Mouse (Mus musculus): Measurements from ENCODE around the gene Gpsm3.
"Not testable (repeated sequence)": the region's sequence is repeated elsewhere in the genome, so short reads cannot be mapped to it uniquely, and the experiment has no call there.

Gpsm3 gene

GRCm38 (mm10) chr17:34589681-34590101 lies at the start of gene Gpsm3:
TSS of gene Gpsm3 (plus strand) at chr17:34589806.
- peak; percentile 63 for DNase-seq

GRCm38 (mm10) chr17:34543567-34543966 lies 46.0 kb upstream of the Gpsm3 start:
- DNase-seq = not testable (repeated sequence)

- DNase-seq = no peak
Measured at GRCm38 (mm10) chr17:34546797-34547196, 42.8 kb upstream of the Gpsm3 start.

DNA sequence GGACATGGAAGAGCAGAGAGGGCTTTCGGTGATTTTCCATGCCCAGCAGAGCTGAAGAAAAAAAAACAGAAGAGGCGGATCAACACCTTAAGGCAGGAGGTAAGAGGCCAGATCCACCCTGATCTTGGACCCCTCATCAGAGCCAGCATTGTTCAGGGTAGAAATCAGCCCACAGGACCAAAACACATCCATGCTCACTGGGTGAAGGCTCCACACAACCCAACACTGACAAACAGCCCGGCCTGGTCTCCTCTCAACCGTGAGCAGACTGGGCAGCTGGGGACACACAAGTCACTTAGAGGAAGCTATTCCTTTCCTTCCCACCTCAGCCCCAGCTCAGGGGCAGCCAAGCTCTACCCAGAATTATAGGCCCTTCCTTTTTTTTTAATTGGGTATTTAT lies 42.0 kb upstream of the Gpsm3 start:
- no peak for DNase-seq

GRCm38 (mm10) chr17:34549156-34549555 lies 40.5 kb upstream of the Gpsm3 start:
- DNase-seq = no peak

- DNase-seq = no peak
Measured at GRCm38 (mm10) chr17:34549843-34550242, 39.8 kb upstream of the Gpsm3 start.

GRCm38 (mm10) chr17:34555483-34555882 lies 34.1 kb upstream of the Gpsm3 start:
- DNase-seq = peak; percentile 44

DNA sequence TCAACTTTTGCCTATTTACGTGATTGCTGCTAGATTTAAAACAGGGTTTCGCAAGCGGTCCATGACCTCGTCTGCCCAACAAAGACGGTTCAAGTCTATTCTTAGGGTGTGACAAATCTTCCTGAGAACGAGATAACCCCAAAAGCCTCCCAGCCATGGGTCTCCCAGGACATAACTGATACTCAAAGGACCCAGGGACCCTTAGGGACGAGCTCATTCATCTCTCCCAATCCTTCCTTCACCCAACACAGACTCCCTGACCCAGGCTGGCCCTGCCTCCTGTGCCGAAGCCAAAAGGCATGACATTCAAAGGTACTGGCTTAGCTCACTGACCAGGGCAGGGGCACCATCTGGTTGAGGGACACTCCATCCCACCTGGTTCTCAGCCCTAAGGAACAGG lies 33.2 kb upstream of the Gpsm3 start:
- no peak for DNase-seq

DNA sequence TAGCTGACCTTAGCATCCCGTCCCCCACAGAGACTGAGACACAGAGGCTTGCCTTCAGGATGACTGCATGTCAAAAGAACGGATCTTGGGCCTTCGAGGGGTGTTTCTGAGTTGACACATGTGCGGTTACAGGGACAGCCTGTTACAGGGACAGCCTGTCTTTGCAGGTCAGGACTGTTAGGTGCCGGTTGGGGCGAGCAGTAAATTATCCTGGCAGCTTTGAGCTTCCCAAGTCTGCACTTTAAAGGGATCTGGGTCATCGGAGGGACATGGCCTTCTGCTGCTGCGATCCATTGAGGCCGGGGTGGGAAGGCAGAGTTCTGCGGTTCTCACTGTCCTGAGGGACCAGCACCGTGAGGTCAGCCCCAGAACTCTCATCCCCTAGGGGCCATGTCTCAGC lies 32.2 kb upstream of the Gpsm3 start:
- no peak for DNase-seq

DNA sequence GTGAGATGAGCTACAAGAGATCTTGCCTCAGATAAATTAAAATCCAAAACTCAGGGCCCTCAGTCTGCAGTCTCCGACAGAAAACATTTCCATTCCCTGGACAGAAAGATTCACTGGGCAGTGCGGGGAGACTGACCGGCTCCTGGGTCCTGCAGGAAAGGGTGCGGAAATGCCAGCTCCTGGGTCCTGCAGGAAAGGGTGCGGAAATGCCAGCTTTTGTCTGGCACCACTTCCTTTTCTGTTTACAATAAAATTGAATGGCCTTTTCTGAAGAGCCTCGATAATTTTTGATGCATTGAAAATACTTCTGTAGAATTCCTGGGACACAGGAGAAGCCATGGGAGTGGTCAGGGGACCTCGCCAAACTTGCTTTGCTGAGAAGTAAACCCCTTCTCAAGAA lies 30.5 kb upstream of the Gpsm3 start:
- DNase-seq = no peak

- DNase-seq = no peak
Measured at GRCm38 (mm10) chr17:34559895-34560294, 29.7 kb upstream of the Gpsm3 start.

DNA sequence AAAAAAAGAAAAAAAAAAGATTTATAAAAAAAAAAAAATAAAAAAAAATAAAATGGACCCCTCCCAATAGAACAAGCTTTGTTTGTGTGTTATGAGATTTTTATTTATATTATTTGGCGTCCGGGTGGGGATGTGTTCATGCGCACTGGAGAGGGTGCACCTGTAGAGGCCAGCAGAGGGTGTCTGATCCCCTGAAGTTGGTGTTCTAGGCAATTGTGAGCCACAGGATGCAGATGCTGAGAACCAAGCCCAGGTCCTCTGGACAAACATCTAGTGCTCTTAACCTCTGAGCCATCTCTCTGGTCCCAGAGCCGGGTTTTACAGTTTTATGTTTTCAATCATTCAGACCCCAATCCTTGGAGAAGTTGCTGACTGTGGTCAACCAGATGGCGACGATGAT lies 29.2 kb upstream of the Gpsm3 start:
- DNase-seq = no peak

- DNase-seq = no peak
Measured at GRCm38 (mm10) chr17:34561200-34561599, 28.4 kb upstream of the Gpsm3 start.

GRCm38 (mm10) chr17:34562595-34562994 lies 27.0 kb upstream of the Gpsm3 start:
- no peak for DNase-seq

DNA sequence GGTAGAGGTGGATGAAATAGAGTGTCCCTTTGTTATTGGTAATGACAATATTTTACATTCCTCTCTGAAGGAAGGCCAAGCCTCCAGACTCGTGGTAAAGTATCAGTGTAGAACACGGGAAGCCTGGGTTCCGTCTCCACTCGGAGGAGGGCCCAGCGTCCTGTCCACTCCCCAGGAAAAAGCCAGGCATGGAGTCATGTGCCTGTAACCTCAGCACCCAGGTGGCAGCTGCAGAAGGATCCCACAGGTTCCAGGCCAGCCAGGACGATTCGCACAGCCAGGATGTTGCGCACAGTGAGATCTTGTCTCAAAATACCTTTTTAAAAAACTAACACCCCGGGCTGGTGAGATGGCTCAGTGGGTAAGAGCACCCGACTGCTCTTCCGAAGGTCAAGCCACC lies 26.3 kb upstream of the Gpsm3 start:
- DNase-seq = no peak

GRCm38 (mm10) chr17:34564003-34564421 lies 25.6 kb upstream of the Gpsm3 start, which contains the start of gene Notch4:
TSS of gene Notch4 (plus strand) at chr17:34564268.
- no peak for DNase-seq

GRCm38 (mm10) chr17:34564796-34565195 lies 24.8 kb upstream of the Gpsm3 start:
- no peak for DNase-seq

DNA sequence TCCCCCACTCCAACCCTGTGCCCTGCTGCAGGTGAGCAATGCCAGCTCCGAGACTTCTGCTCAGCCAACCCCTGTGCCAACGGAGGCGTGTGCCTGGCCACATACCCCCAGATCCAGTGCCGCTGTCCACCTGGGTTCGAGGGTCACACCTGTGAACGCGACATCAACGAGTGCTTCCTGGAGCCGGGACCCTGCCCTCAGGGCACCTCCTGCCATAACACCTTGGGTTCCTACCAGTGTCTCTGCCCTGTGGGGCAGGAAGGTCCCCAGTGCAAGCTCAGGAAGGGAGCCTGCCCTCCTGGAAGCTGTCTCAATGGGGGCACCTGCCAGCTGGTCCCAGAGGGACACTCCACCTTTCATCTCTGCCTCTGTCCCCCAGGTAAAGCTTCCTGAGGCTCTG lies 22.3 kb upstream of the Gpsm3 start:
- no peak for DNase-seq

- no peak for DNase-seq
Measured at GRCm38 (mm10) chr17:34568421-34568820, 21.2 kb upstream of the Gpsm3 start.

DNA sequence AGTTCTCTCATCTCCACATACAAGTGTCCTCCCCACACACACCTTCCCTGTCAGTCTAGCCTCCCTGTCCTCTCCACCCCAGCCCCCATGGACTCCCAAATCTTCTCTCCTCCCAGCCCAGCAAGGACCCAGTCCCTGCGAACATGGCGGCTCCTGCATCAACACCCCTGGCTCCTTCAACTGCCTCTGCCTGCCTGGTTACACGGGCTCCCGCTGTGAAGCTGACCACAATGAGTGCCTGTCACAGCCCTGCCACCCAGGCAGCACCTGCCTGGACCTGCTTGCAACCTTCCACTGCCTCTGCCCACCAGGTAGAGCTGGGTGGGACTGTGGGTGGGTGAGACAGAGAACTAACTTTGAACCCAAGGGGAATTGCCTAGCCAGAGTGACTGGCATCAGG lies 19.7 kb upstream of the Gpsm3 start:
- DNase-seq = no peak

DNA sequence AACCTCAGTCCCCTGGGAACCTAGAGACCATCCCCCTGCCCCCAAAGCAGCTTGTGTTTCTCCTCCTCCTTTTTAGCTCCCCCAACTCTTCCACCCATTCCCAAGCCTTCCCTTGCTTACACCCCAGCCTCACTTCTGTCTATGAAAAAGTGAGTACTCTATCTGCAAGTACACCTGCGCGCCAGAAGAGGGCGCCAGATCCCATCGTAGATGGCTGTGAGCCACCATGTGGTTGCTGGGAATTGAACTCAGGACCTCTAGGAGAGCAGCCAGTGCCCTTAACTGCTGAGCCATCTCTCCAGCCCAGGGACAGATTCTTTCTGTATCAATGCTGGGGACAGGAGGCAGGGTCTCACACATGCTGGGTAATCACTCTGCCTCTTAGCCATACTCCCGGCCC lies 17.7 kb upstream of the Gpsm3 start:
- no peak for DNase-seq

DNA sequence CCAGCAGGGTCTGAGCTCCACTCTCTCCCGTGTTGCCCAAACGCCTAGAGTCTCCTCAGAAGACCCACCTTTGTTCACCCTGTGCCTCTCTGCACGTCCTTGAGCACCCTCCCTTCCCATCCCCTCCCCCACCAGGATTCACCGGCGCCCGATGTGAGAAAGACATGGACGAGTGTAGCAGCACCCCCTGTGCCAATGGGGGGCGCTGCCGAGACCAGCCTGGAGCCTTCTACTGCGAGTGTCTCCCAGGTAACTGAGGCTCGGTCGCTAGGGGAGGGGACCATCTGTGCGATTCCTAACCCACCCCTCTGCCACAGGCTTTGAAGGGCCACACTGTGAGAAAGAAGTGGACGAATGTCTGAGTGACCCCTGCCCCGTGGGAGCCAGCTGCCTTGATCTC lies 17.2 kb upstream of the Gpsm3 start:
- DNase-seq = no peak

DNA sequence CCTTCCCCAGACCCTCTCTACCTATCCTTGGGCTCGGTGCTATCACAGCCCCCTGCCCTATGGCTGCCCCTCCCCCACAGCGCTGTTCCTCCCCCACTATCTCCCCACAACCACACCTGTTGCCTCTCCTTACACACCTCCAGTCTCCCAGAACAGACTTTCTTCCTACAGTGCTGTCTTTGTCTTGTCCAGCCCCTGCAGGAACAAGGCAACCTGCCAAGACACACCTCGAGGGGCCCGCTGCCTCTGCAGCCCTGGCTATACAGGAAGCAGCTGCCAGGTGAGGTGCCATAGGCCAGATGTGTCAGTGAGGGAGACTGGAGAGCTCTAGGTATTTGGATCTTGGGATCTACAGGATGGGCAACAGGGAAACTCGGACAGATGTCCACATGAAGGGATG lies 13.0 kb upstream of the Gpsm3 start:
- DNase-seq = no peak

DNA sequence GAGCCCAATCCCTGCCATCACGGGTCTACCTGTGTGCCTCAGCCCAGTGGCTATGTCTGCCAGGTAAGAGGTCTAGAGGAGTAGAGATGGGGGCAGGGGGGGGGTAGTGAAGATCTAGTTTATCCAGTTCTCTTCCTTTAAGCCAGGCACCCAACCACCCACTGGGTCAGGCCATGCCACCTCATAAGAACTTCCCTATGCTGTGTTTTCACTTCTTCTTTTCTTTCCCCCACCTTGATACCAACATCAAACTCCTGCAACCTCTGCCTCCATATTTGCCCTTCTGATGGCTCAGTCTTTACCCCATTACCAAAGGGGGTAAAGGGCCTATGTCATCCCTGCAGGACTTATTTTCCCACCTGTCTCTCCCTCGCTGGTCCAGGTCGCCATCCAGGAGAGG lies 11.5 kb upstream of the Gpsm3 start:
- DNase-seq = no peak

- DNase-seq = peak; percentile 18
Measured at GRCm38 (mm10) chr17:34582528-34582927, 7.1 kb upstream of the Gpsm3 start.

GRCm38 (mm10) chr17:34583397-34583796 lies 6.2 kb upstream of the Gpsm3 start:
- peak; percentile 49 for DNase-seq
